Mouse (Mus musculus): ENCODE results near the gene Tsg101. TPM values are rescaled to one million over a fixed set of nuclear protein-coding genes. Genes with fewer than 3 reads are reported as not detected.
A peak's percentile ranks its signal among the peaks of the same experiment; 100 is the strongest.

The Tsg101 gene
- 306 and 341 TPM in 2 replicates for polyA plus RNA-seq (2014; fragmentation: Nextera tagmentation; extraction: Ambion mirVana)

- Histone ChIP-seq H3K4me2 (ENCODE audit: low read depth, low read length) (peak within 1 kb of the TSS; percentile 54), H3K27ac (replicated peaks; ENCODE audit: low read depth, low read length) (peak within 1 kb of the TSS; percentile 94), H3K4me1 (ENCODE audit: control insufficient read depth, insufficient read depth, low read length) (no peaks in the 10 kb centered on the region; the same call in 1 of the 2 replicates), H3K4me3 (ENCODE audit: low read depth, low read length) (peak within 1 kb of the TSS; percentile 80), H3K9me3 (replicated peaks; ENCODE audit: control insufficient read depth, low read length) (no peaks in the 10 kb centered on the region), H3K36me3 (replicated peaks; ENCODE audit: control insufficient read depth, insufficient read depth, low read depth, low read length) (no peaks in the 10 kb centered on the region), H3K9ac (replicated peaks; ENCODE audit: low read length) (peak within 1 kb of the TSS; percentile 98), H3K27me3 (ENCODE audit: control insufficient read depth, insufficient read depth, low read length) (no peaks in the 10 kb centered on the region)
- under 1% methylated on average over 75 of the region's 75 CpGs for WGBS
- DNase-seq (ENCODE audit: low spot score) = peak; percentile 93
- ATAC-seq (replicated peaks; ENCODE audit: insufficient number of reproducible peaks, low FRiP score, low TSS enrichment, low read depth) = peak; percentile 85
Observed at GRCm38 (mm10) chr7:46919551-46920176, at the start of gene Tsg101. Gene Tsg101, minus strand, starts transcription at chr7:46919969.

GRCm38 (mm10) chr7:46964070-46964469 is 44.3 kb upstream of the Tsg101 start:
- Histone ChIP-seq H3K36me3 (replicated peaks; ENCODE audit: control insufficient read depth, insufficient read depth, low read depth, low read length) (no peaks in the 10 kb centered on the region), H3K27ac (replicated peaks; ENCODE audit: low read depth, low read length) (no peak overlapping the region), H3K4me1 (ENCODE audit: control insufficient read depth, insufficient read depth, low read length) (no peaks in the 10 kb centered on the region), H3K27me3 (ENCODE audit: control insufficient read depth, insufficient read depth, low read length) (no peaks in the 10 kb centered on the region), H3K4me2 (ENCODE audit: low read depth, low read length) (no peak overlapping the region), H3K9me3 (replicated peaks; ENCODE audit: control insufficient read depth, low read length) (no peaks in the 10 kb centered on the region), H3K9ac (replicated peaks; ENCODE audit: low read length) (no peak overlapping the region; the same call in 1 of the 2 replicates), H3K4me3 (ENCODE audit: low read depth, low read length) (no peak overlapping the region)
- ATAC-seq (replicated peaks; ENCODE audit: insufficient number of reproducible peaks, low FRiP score, low TSS enrichment, low read depth) (no peak), DNase-seq (ENCODE audit: low spot score) (no peak)
- WGBS = 78% methylated on average over 7 of the region's 7 CpGs

GRCm38 (mm10) chr7:46962806-46963618 is 43.2 kb upstream of the Tsg101 start:
- no peak overlapping the region for H3K27ac ChIP-seq (replicated peaks; ENCODE audit: low read depth, low read length)

GRCm38 (mm10) chr7:46962132-46962531 is 42.4 kb upstream of the Tsg101 start:
- Histone ChIP-seq H3K36me3 (replicated peaks; ENCODE audit: control insufficient read depth, insufficient read depth, low read depth, low read length) (no peaks in the 10 kb centered on the region), H3K4me2 (ENCODE audit: low read depth, low read length) (no peak overlapping the region), H3K9me3 (replicated peaks; ENCODE audit: control insufficient read depth, low read length) (no peaks in the 10 kb centered on the region), H3K9ac (replicated peaks; ENCODE audit: low read length) (no peak overlapping the region), H3K27me3 (ENCODE audit: control insufficient read depth, insufficient read depth, low read length) (no peaks in the 10 kb centered on the region), H3K4me1 (ENCODE audit: control insufficient read depth, insufficient read depth, low read length) (no peaks in the 10 kb centered on the region), H3K27ac (replicated peaks; ENCODE audit: low read depth, low read length) (no peak overlapping the region), H3K4me3 (ENCODE audit: low read depth, low read length) (no peak overlapping the region)
- ATAC-seq (replicated peaks; ENCODE audit: insufficient number of reproducible peaks, low FRiP score, low TSS enrichment, low read depth) (no peak), DNase-seq (ENCODE audit: low spot score) (no peak)

More at GRCm38 (mm10) chr7:46962806-46963618, 43.2 kb upstream of the Tsg101 start:
- peak; percentile 78 for ATAC-seq (replicated peaks; ENCODE audit: insufficient number of reproducible peaks, low FRiP score, low TSS enrichment, low read depth)
- no peak overlapping the region for H3K9ac ChIP-seq (replicated peaks; ENCODE audit: low read length)
- H3K4me3 ChIP-seq (ENCODE audit: low read depth, low read length) = no peak overlapping the region
- no peaks in the 10 kb centered on the region for H3K27me3 ChIP-seq (ENCODE audit: control insufficient read depth, insufficient read depth, low read length)
- DNase-seq (ENCODE audit: low spot score) = peak; percentile 91
- no peaks in the 10 kb centered on the region for H3K9me3 ChIP-seq (replicated peaks; ENCODE audit: control insufficient read depth, low read length)
- no peaks in the 10 kb centered on the region for H3K36me3 ChIP-seq (replicated peaks; ENCODE audit: control insufficient read depth, insufficient read depth, low read depth, low read length)
- WGBS = 0% methylated on average over 9 of the region's 9 CpGs
- no peak overlapping the region for H3K4me2 ChIP-seq (ENCODE audit: low read depth, low read length)
- no peaks in the 10 kb centered on the region for H3K4me1 ChIP-seq (ENCODE audit: control insufficient read depth, insufficient read depth, low read length)

- Histone ChIP-seq H3K4me1 (ENCODE audit: control insufficient read depth, insufficient read depth, low read length) (no peaks in the 10 kb centered on the region), H3K27me3 (ENCODE audit: control insufficient read depth, insufficient read depth, low read length) (no peaks in the 10 kb centered on the region), H3K36me3 (replicated peaks; ENCODE audit: control insufficient read depth, insufficient read depth, low read depth, low read length) (no peaks in the 10 kb centered on the region), H3K9me3 (replicated peaks; ENCODE audit: control insufficient read depth, low read length) (no peaks in the 10 kb centered on the region), H3K9ac (replicated peaks; ENCODE audit: low read length) (no peak overlapping the region), H3K27ac (replicated peaks; ENCODE audit: low read depth, low read length) (no peak overlapping the region), H3K4me2 (ENCODE audit: low read depth, low read length) (no peak overlapping the region), H3K4me3 (ENCODE audit: low read depth, low read length) (no peak overlapping the region)
- DNase-seq (ENCODE audit: low spot score) (no peak), ATAC-seq (replicated peaks; ENCODE audit: insufficient number of reproducible peaks, low FRiP score, low TSS enrichment, low read depth) (no peak)
- 74% methylated on average over 3 of the region's 3 CpGs for WGBS
Observed at GRCm38 (mm10) chr7:46960991-46961390, 41.2 kb upstream of the Tsg101 start.

- no peaks in the 10 kb centered on the region for H3K4me1 ChIP-seq (ENCODE audit: control insufficient read depth, insufficient read depth, low read length)
- no peaks in the 10 kb centered on the region for H3K27me3 ChIP-seq (ENCODE audit: control insufficient read depth, insufficient read depth, low read length)
- WGBS = 22% methylated on average over 9 of the region's 9 CpGs
- no peak overlapping the region for H3K27ac ChIP-seq (replicated peaks; ENCODE audit: low read depth, low read length)
- no peaks in the 10 kb centered on the region for H3K9me3 ChIP-seq (replicated peaks; ENCODE audit: control insufficient read depth, low read length)
- peak overlapping the region; percentile 75 for H3K4me3 ChIP-seq (ENCODE audit: low read depth, low read length)
- ATAC-seq (replicated peaks; ENCODE audit: insufficient number of reproducible peaks, low FRiP score, low TSS enrichment, low read depth) = no peak; the same call in 1 of the 2 replicates
- H3K36me3 ChIP-seq (replicated peaks; ENCODE audit: control insufficient read depth, insufficient read depth, low read depth, low read length) = no peaks in the 10 kb centered on the region
- no peak for DNase-seq (ENCODE audit: low spot score)
- peak overlapping the region; percentile 79 for H3K9ac ChIP-seq (replicated peaks; ENCODE audit: low read length)
- peak overlapping the region; percentile 82 for H3K4me2 ChIP-seq (ENCODE audit: low read depth, low read length)
Observed at GRCm38 (mm10) chr7:46958853-46959252, 39.1 kb upstream of the Tsg101 start.

GRCm38 (mm10) chr7:46957831-46958691 is 38.3 kb upstream of the Tsg101 start, which contains the start of gene Uevld:
Gene Uevld, minus strand, starts transcription at chr7:46958527.
- Histone ChIP-seq H3K4me1 (ENCODE audit: control insufficient read depth, insufficient read depth, low read length) (no peaks in the 10 kb centered on the region), H3K4me3 (ENCODE audit: low read depth, low read length) (peak within 1 kb of the TSS; percentile 75), H3K27ac (replicated peaks; ENCODE audit: low read depth, low read length) (no peak within 1 kb of the TSS), H3K9me3 (replicated peaks; ENCODE audit: control insufficient read depth, low read length) (no peaks in the 10 kb centered on the region), H3K4me2 (ENCODE audit: low read depth, low read length) (peak within 1 kb of the TSS; percentile 82), H3K36me3 (replicated peaks; ENCODE audit: control insufficient read depth, insufficient read depth, low read depth, low read length) (no peaks in the 10 kb centered on the region), H3K27me3 (ENCODE audit: control insufficient read depth, insufficient read depth, low read length) (no peaks in the 10 kb centered on the region), H3K9ac (replicated peaks; ENCODE audit: low read length) (peak within 1 kb of the TSS; percentile 79)
- ATAC-seq (replicated peaks; ENCODE audit: insufficient number of reproducible peaks, low FRiP score, low TSS enrichment, low read depth) (peak; percentile 92), DNase-seq (ENCODE audit: low spot score) (peak; percentile 95)
- WGBS = under 1% methylated on average over 51 of the region's 51 CpGs
